Mouse (Mus musculus): ENCODE results near the gene Gng5.

Gng5 gene

GRCm38 (mm10) chr3:146543632-146544031 lies 44.0 kb downstream of the Gng5 start:
- no peak for DNase-seq

GRCm38 (mm10) chr3:146554816-146555215 lies 55.2 kb downstream of the Gng5 start:
- DNase-seq: no peak

Measured in right cerebral cortex, adult 18-20 months (tissue).